Mouse (Mus musculus) urinary bladder, postnatal 14 days (tissue): ENCODE results near the gene Wdr91.

Experiments
- DNase-seq: peaks from one replicate; pipeline ENCODE4 v3.0.0; 2021; ENCODE audit warnings: low spot score

Wdr91 gene

GRCm38 (mm10) chr6:34919146-34919545 is 8.5 kb upstream of the Wdr91 start:
- no peak for DNase-seq

DNA sequence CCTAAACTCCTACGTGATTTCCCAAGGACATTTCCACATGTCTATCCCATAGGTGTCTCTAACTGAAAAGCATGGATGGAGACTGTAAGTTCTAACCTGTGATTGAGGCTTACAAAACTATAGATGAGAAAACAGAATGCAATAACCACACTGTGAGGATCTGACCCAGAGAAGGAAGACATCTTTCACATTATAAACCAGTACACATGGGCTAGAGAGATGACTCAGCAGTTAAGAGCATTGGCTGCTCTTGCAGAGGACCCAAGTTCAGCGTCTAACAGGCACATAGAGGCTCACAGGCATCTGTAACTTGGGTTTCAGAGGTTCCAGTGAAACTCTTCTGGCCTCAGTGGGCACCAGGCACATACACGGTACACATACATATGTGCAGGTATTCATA is 3.8 kb upstream of the Wdr91 start:
- DNase-seq: no peak

DNA sequence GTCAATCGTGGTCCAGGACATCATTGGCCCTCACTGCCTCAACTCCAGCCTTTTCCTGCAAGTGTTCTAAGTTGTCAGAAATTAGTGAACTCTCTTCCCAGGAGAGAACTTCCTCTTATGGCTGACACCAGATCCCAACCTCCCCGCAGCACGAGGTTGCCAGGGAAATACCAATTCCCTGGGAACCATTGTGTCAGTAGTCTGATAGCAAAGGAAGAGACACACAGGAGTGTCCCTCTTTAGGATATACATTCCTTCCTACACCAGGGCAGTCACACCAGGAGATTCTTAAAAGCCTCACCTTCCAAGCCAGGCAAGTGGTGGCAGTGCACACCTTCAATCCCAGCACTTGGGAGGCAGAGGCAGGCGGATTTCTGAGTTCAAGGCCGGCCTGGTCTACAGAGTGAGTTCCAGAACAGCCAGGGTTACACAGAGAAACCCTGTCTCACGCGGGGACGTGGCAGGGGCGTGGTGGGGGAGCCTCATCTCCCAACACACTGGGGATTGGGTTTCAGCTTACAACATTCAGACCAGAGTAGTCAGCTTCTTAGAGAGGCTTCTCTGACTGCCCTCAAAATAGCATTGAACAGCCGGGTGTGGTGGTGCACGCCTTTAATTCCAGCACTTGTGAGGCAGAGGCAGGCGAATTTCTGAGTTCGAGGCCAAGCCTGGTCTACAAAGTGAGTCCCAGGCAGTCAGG is 2.8 kb upstream of the Wdr91 start:
- no peak for DNase-seq

DNA sequence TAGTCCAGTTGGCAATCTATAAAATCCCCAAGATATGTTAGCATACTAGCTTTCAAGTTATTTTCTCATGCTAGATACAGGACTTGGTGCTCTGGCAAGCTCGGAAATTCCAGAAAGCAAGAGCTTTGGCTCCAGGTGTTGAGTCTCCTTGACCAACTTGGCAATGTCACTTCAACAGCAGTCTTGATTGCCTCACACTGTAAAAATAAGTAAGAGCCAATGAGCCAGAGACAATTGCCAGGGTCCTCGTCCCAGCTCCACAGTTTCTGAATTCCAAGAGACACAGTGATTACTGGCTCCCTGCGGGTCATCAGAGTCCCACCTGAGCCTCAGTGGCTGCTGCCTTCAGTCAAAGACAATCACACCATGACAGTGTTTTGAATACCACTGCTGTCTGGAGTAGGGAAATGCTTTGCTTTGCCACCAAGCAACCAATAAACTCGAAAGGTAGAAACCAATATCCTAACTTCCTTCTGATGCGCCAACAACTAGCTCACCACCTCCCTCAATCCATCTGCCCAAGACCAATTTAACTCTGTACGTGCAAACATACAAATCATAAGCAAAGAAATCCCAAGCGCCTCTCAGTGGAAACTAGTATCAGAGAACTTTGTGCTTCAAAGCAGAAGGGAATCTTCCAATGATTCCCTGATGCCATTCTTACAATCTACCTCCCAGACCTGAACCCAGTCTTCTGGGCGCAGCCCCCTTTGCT is 888 bp downstream of the Wdr91 start:
- DNase-seq: no peak

DNA sequence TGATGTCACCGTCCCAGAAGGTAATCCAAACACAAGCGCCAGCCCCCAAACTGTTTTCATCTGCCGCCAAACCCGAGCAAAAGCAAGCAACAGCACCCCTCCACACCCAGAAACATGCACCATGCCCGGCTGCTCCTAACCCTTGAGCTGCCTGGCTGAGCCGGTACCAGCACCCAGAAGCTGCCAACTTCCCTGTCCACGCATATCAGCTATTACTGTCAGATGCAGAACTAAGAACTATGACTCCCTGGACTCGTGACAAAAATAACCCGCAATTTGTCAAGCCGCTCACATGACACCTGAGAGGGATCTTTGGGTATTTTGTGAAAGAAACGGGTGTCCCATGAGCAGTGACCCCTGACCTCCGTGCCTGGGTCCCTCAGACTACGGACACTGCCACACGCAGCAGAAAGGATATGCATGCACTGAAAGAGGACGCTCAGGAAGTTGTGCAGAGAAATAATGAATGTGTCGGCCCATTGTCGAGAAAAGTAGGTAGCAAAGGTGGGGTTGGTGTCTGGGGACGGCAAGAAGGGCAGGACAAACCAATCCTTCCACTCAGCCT is 2.9 kb downstream of the Wdr91 start:
- no peak for DNase-seq

DNA sequence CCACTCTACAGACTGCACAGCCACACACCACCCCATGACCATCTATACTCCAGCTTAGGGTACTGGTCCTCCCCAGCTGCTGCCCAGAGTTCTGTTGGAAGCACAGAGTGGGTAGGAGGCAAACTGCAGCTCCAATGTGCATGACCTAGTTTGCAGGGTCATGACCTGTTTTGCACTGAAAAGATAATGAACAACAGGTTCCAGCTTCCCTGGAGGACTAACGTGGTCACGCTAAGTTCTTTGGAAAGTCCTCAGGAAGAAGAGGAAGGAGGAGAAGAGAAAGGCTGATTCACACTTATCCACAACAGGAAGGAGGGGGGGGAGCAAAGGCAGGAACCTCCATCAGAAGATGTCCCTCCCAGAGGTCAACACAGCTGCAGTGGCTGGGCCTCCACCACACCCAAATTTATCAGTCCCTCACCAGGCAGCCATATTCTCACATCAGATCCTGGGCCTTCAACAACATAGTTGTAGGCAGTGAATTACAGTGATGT is 3.5 kb downstream of the Wdr91 start:
- DNase-seq: no peak

GRCm38 (mm10) chr6:34906661-34907060 is 4.0 kb downstream of the Wdr91 start:
- no peak for DNase-seq

GRCm38 (mm10) chr6:34906125-34906524 is 4.6 kb downstream of the Wdr91 start:
- DNase-seq: no peak

- no peak for DNase-seq
These were observed 6.3 kb downstream of the Wdr91 start for GRCm38 (mm10) chr6:34904361-34904760.

GRCm38 (mm10) chr6:34903851-34904250 is 6.8 kb downstream of the Wdr91 start:
- DNase-seq: no peak

GRCm38 (mm10) chr6:34903441-34903840 is 7.2 kb downstream of the Wdr91 start:
- no peak for DNase-seq

GRCm38 (mm10) chr6:34902578-34902977 is 8.1 kb downstream of the Wdr91 start:
- DNase-seq: no peak

- DNase-seq: no peak
These were observed 8.7 kb downstream of the Wdr91 start for GRCm38 (mm10) chr6:34901911-34902444.

DNA sequence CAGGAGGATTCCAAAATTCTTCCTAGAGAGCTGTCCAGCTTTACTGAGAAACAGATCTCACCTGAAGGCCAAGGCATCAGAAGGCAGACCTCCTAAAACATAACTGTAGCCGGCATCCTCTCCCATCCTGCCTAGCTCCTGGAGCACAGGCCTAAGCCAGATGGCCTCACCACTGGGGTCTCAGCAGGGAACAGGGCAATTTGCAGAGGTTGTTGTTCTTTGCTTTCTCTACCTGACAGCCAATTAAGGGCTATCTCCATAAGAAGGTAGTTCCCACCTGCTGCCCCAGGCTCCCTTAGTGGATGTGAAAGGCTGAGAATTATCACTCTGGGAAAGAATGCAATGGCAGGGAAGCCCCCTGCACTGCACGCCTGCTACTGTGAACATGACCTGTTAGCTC is 9.7 kb downstream of the Wdr91 start:
- DNase-seq: no peak

- no peak for DNase-seq
These were observed 11.5 kb downstream of the Wdr91 start for GRCm38 (mm10) chr6:34899127-34899526.

DNA sequence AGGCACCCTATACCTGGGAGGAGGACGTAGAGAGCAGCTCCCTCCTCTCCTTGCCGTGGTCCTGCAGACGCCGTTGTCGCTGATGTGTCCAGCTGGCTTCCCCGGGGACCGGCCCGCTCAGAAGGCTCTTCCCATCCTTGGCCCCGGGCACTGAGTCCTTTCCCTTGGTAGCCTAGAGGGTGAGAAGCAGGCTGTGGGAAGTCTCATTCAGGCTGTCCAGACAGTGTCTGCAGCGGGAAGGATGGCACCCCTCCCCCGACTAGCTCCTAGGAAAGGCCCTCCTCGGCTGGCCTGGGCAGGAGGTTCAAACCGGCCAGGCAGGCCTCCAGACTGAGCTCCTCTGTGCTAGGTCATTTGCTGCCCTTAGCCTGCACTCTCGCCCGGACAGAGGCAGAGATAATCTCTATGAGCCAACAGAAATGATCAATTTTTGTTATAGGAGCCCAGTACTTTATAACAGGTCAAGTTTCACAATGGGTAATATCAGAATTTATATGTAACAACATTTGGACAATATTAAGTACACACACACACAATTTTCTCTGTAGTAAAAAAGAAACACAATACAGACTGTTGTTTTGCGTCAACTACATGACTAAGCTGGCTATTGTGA is 14.4 kb downstream of the Wdr91 start:
- no peak for DNase-seq

DNA sequence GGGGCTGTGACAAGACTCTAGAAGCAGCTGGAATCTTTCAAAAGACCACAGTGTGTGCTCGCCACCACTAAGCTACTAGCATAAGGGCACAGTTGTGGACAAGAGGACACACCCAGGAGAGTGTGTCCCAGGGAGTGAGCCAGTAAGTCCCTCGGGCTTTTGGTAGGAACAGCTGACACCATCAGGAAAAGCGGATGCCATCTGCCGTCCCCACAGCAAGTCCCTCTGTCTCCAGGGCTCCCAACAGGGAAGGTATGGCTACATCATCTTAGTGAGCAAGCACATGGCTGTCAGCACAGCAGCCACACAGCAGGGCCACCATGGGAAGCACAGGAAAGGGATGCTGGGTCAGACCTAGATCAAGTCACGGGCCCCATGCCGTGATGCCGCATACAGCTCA is 15.1 kb downstream of the Wdr91 start:
- no peak for DNase-seq

DNA sequence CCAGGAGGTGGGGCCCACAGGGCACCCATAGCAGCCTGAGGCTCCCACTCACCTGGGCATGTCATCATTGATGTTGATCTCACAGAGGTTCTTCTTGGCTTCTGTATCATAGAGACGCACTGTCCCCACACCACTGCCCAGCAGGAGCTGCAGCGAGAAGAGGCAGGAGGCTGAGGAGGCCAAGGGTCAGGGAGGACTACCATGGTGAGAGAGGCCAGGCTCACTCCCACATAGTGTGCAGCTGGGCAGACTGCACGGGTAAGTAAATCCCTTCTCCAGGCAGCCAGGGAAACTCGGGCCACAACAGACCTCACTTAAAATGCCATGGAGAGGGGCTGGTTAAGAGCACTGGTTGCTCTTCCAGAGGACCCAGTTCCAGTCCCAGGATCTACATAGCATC is 21.5 kb downstream of the Wdr91 start:
- DNase-seq: no peak

DNA sequence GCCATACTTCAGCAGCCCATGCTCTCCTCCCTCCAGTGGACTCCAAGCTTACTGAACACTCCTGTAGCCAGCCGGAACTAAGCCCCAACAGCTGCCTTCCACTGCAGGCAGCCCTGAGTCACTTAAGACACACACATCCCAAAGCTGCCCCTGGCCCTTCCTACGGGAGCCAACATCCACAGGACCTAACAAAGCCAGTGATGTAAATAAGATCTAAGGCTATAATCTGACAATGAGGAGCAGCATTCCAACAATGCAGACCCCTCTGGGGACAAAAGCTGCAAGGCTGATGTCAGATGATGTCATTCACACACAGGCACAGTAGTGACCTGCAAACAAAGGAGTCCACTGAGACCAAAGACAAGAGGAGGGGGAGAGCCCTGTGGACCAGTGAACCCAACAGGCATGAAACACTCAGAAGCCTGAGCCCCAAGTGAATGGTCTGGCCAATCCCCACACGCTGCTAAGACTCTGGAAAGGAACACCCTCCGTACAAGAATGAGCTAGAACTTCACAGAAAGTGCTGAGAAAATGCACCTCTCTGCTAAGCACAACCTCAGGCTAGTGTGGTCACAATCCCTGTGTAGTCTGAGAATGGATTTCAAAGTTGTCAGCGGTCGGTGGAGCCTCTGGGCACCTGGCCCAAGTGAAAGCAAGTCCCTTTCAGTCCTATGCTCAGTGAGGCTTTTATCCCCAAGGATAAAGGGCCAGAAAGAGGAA is 23.4 kb downstream of the Wdr91 start:
- no peak for DNase-seq

GRCm38 (mm10) chr6:34884724-34885123 is 26.0 kb downstream of the Wdr91 start:
- no peak for DNase-seq

DNA sequence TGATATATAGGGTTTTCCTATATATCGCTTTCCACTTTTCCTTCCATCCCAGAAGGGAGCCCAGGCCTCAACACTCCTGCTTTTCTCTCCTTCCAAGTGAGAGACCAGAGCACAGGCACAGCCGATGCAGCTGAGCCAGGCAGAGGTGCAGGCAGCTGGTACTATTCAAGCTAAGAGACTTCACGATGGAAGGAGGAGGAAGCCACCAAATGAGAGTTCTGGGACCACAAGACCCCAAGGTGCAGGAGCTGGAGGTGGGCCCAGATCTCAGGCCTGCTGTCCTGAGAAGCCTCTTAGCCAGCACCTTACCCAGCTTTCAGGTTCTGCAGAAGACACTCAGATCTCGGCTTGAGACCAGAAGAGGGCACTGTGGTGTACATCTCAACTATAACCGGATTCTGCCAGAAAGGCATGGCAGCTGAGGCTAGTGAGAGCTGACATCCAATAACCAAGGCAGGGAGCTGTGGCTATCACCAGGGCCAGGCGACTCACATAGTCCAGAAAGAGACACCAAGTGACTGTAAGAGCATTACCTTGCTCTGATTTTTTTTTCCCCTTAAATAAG is 30.7 kb downstream of the Wdr91 start:
- peak; percentile 46 for DNase-seq
